Mouse (Mus musculus): ENCODE results near the gene Sept6.
"Not testable (repeated sequence)": the region's sequence is repeated elsewhere in the genome, so short reads cannot be mapped to it uniquely, and the experiment has no call there.

Sept6 gene

GRCm38 (mm10) chrX:36969501-36969900, 22.1 kb downstream of the Sept6 start:
- no peak for DNase-seq

- DNase-seq = no peak
Measured at GRCm38 (mm10) chrX:36956674-36957073, 34.9 kb downstream of the Sept6 start.

DNA sequence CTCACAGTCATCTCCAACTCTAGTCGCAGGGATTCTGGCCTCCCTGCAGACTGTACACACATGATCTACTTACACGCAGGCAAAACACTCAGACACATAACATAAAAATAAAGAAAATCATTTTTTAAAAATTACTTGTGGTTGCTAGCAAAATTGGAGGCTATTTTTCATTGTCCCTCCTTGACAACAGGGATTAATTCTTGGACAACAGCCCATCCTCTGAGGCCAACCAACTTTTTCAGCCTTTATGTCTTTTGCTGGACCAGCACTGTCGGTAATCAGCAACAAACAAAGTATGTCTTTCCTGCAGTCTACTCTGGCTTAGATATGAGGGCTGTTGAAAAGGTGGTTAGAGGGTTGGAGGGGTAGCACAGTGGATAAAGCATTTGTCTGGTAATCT, 50.5 kb downstream of the Sept6 start:
- DNase-seq = no peak

DNA sequence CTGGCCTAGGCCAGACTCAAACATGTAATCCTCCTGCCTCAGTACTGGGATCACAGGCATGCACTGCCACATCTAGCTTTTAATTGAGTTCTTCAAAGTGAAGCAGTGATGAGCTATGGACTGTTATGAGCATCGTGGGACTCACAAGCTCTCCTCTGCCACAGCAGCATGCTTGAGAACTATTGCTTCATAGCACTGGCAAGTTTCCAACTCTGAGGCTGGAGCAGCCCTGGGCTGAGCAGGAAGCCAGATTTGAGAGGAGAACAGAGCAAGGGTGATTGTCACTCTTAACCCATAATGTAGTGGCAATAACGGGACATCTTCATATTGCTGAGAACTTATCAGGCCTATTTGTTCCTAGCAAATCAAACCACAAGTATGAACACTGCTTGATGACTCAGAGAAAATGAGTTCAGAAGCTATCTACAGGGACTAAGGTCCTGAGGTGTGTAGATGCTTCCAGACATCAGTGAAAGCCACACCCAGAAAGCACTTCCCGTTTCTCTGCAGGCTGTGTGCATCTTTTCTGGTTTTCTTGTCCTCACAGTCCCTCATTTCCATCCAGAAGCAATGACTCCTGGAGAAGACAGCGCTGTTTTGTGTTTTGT, 51.7 kb downstream of the Sept6 start:
- DNase-seq = no peak

- no peak for DNase-seq
Measured at GRCm38 (mm10) chrX:36935326-36935966, 56.1 kb downstream of the Sept6 start.

DNA sequence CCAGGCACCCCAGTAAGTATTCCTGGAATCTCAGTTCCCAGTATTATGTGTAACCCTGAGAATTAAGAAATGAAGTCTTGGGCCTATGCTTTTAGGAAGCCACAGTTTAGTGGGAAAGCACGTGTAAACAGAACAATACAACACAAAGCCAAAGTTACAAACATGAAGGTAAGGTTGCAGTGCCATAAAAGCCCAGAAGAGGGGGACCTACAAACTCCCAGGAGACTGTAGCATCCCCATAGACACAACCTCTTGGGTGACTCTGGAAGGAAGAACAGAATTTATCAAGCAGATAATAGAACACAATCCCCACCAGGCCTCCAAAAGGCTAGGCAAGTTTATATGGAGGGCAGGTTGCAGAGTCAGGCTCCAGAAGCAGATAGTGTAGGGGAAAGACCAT, 61.0 kb downstream of the Sept6 start:
- DNase-seq = no peak

GRCm38 (mm10) chrX:36929694-36930093, 61.9 kb downstream of the Sept6 start:
- DNase-seq = no peak

DNA sequence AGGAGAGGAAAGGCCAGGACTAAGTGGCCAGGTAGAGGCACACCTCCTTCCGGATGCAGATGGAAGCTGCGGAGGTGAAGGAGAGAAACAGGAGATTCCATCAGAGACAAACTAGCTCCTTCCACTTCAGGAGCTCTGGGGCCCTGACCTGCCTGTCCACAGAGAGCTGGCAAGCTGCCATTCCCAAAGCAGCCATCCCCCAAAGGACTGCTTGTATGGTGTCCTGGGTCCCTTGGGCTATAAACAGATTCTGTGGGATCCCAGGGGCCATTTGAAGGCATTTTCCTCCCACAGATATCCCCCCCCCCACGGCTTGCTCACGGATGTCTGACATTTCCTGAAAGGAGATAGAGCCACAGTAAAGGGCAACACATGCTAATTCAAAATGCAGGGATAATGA, 62.8 kb downstream of the Sept6 start:
- no peak for DNase-seq

- DNase-seq = no peak
Measured at GRCm38 (mm10) chrX:36921346-36921745, 70.2 kb downstream of the Sept6 start.

- DNase-seq = no peak
Measured at GRCm38 (mm10) chrX:36917749-36918148, 73.8 kb downstream of the Sept6 start.

GRCm38 (mm10) chrX:36911343-36911742, 80.3 kb downstream of the Sept6 start:
- no peak for DNase-seq

DNA sequence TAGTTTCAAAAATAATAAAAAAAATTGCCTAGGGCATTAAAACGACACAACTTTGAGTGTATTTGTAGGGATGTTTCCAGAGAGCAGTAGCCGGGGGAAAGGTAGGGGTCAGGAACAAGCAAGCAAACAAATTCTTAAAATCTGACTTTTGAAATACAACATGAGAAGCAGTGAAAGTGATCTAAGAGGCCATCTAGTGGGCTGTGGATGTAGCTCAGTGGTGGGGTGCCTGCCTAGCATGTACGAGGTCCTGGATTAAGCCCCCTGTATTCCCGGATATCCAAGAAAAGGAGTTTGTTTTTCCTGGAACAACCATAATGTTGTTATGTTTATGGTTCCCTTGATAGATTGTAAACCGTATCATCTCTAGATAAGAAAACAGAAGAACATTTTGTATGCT, 85.1 kb downstream of the Sept6 start:
- DNase-seq = no peak

- DNase-seq = peak; percentile 88
Measured at GRCm38 (mm10) chrX:36903115-36903768, 88.4 kb downstream of the Sept6 start.

DNA sequence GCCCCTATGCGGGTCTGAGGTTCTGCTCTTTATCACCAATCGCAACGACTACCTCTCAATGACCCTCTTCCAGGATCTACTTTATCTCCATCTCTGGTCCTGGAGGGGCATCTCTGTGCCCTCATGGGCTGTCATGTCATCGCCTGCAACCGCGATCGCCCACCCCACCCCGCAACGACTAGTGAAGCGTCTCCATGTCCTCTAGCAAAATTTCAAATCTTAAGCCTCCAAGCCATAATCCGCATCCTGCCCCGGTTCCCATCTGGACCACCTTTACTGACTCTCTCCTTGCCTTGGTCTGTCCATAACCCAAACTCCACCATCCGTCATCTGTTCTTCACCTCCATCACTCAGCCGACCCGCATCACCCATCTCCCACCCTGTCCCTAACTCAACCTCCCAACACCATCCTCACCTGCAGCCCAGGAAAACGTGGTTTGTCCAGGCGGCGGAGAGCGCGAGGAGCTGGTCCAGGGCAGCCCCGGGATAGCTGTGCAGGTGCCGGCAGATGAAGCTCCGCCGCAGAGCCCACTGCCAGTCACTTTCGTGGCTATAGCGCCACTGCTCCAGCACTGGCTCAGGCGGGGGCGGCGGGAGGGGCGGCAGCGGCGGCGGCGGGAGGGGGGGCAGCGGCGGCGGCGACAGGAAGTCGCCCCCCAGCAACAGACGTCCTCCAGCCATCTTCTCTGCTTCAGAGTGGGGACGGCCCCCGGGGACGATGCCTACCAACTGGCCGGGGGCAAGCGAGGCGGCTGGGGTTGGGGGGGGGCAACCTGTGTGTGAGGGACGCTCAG, 89.1 kb downstream of the Sept6 start, which contains the start of gene Nkrf:
Gene Nkrf (minus strand): TSS at position 579 of the 794 bp plus-strand sequence.
- DNase-seq = peak; percentile 52

GRCm38 (mm10) chrX:36901655-36902054, 89.9 kb downstream of the Sept6 start:
- no peak for DNase-seq

- not testable (repeated sequence) for DNase-seq
Measured at GRCm38 (mm10) chrX:36898931-36899330, 92.7 kb downstream of the Sept6 start.

- no peak for DNase-seq
Measured at GRCm38 (mm10) chrX:36884719-36885118, 106.9 kb downstream of the Sept6 start.

DNA sequence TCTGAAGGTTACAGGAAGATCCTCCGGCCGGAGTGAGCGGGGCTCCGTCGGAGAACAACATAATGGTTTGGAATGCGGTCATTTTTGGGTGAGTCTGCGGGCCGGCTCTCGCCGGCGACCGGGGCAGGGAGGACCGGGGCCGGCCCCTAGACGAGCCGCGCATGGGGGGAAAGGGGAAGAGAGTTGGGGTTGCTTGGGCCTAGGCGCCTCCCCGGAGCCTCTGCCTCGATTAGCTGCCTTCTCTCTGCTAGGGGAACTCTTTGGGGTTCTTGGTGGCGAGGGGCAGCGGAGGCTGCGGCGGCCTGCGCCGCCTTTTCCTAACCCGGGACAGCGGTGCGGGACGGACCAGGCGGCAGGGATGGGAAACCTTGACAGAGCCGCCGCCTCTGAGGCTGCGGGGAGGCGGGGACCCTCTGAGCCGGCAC, 116.9 kb downstream of the Sept6 start:
- peak; percentile 18 for DNase-seq

- peak; percentile 84 for DNase-seq
Measured at GRCm38 (mm10) chrX:36874178-36874696, 117.4 kb downstream of the Sept6 start.

- DNase-seq = no peak
Measured at GRCm38 (mm10) chrX:36873765-36874164, 117.8 kb downstream of the Sept6 start, which contains the start of the genes Ube2a and C330007P06Rik. Gene Ube2a (plus strand): TSS chrX:36873900. Gene C330007P06Rik (minus strand): TSS chrX:36874111.

DNA sequence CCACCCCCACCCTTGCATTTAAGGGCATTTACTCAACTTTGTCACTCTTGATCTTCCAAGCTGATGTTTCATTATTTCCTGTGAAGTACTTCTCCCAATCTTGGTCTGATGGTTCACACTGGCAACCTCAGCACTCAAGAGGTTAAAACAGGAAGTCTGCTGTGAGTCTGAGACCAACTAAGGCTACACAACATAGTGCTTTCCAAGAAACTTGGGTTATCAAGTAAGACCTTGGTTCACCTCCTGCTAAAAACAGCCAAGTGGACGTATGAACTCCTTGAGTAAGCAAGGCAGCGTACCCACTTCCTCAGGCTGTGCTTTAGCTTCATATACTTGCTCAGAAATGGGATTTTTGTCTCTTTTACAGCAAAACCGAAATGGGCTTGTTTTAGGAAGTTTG, 121.2 kb downstream of the Sept6 start:
- no peak for DNase-seq

GRCm38 (mm10) chrX:36864609-36865328, 126.8 kb downstream of the Sept6 start:
- DNase-seq = no peak

All from right cerebral cortex, postnatal 25 days (tissue).